Mouse (Mus musculus): Measurements from ENCODE around the gene Fnbp1. TPM values are rescaled to one million over a fixed set of nuclear protein-coding genes. Genes with fewer than 3 reads are reported as not detected.
"Not testable (repeated sequence)": the region's sequence is repeated elsewhere in the genome, so short reads cannot be mapped to it uniquely, and the experiment has no call there.

Gene Fnbp1
- 10 to 100 TPM; 50.0 to 53.4 TPM for total RNA-seq (2021)

GRCm38 (mm10) chr2:31141867-31142454 is at the start of gene Fnbp1:
Gene Fnbp1, minus strand, starts transcription at chr2:31142008.
- DNase-seq (ENCODE audit: low spot score), result peak; percentile 78
- intact Hi-C loops (cut with DNase I), result no loop called here

- intact Hi-C loops (cut with DNase I), result no loop called here
- no peak for DNase-seq (ENCODE audit: low spot score)
These were observed 47.8 kb upstream of the Fnbp1 start for GRCm38 (mm10) chr2:31189654-31190053.

- intact Hi-C loops (cut with DNase I), result no loop called here
- DNase-seq (ENCODE audit: low spot score), result no peak
These were observed 46.9 kb upstream of the Fnbp1 start for GRCm38 (mm10) chr2:31188691-31189090.

- intact Hi-C loops (cut with DNase I), result loop anchor here (5.0 kb wide), 1 partner anchor 157 kb away; no protein-coding TSS in a partner anchor
- DNase-seq (ENCODE audit: low spot score), result no peak
These were observed 42.0 kb upstream of the Fnbp1 start for GRCm38 (mm10) chr2:31183830-31184229.

GRCm38 (mm10) chr2:31182786-31183330 is 41.0 kb upstream of the Fnbp1 start:
- DNase-seq (ENCODE audit: low spot score), result no peak
- intact Hi-C loops (cut with DNase I), result loop anchor here (5.0 kb wide), 1 partner anchor 156 kb away; no protein-coding TSS in a partner anchor

GRCm38 (mm10) chr2:31180081-31180551 is 38.3 kb upstream of the Fnbp1 start:
- intact Hi-C loops (cut with DNase I), result loop anchor here (5.0 kb wide), 1 partner anchor 153 kb away; no protein-coding TSS in a partner anchor
- no peak for DNase-seq (ENCODE audit: low spot score)

GRCm38 (mm10) chr2:31179471-31179870 is 37.7 kb upstream of the Fnbp1 start:
- no peak for DNase-seq (ENCODE audit: low spot score)
- intact Hi-C loops (cut with DNase I), result no loop called here

- intact Hi-C loops (cut with DNase I); DNase-seq (ENCODE audit: low spot score): not testable (repeated sequence)
These were observed 36.8 kb upstream of the Fnbp1 start for GRCm38 (mm10) chr2:31178593-31178992.

GRCm38 (mm10) chr2:31173290-31173689 is 31.5 kb upstream of the Fnbp1 start:
- intact Hi-C loops (cut with DNase I), result no loop called here
- DNase-seq (ENCODE audit: low spot score), result no peak

- intact Hi-C loops (cut with DNase I), result no loop called here
- no peak for DNase-seq (ENCODE audit: low spot score)
These were observed 30.7 kb upstream of the Fnbp1 start for GRCm38 (mm10) chr2:31172536-31172935.

- intact Hi-C loops (cut with DNase I), result no loop called here
- DNase-seq (ENCODE audit: low spot score), result peak; percentile 16
These were observed 30.2 kb upstream of the Fnbp1 start for GRCm38 (mm10) chr2:31172001-31172400.

GRCm38 (mm10) chr2:31170164-31170563 is 28.4 kb upstream of the Fnbp1 start:
- no peak for DNase-seq (ENCODE audit: low spot score)
- intact Hi-C loops (cut with DNase I), result no loop called here

- DNase-seq (ENCODE audit: low spot score), result peak; percentile 51
- intact Hi-C loops (cut with DNase I), result no loop called here
These were observed 27.2 kb upstream of the Fnbp1 start for GRCm38 (mm10) chr2:31169001-31169400.

GRCm38 (mm10) chr2:31167571-31167970 is 25.8 kb upstream of the Fnbp1 start:
- intact Hi-C loops (cut with DNase I); DNase-seq (ENCODE audit: low spot score): not testable (repeated sequence)

- intact Hi-C loops (cut with DNase I), result no loop called here
- no peak for DNase-seq (ENCODE audit: low spot score)
These were observed 23.7 kb upstream of the Fnbp1 start for GRCm38 (mm10) chr2:31165529-31165928.

GRCm38 (mm10) chr2:31164841-31165455 is 23.1 kb upstream of the Fnbp1 start:
- intact Hi-C loops (cut with DNase I), result no loop called here
- peak; percentile 12 for DNase-seq (ENCODE audit: low spot score)

- intact Hi-C loops (cut with DNase I), result no loop called here
- no peak for DNase-seq (ENCODE audit: low spot score)
These were observed 21.7 kb upstream of the Fnbp1 start for GRCm38 (mm10) chr2:31163361-31164118.

- intact Hi-C loops (cut with DNase I), result no loop called here
- DNase-seq (ENCODE audit: low spot score), result no peak
These were observed 19.8 kb upstream of the Fnbp1 start for GRCm38 (mm10) chr2:31161620-31162019.

GRCm38 (mm10) chr2:31160147-31160920 is 18.5 kb upstream of the Fnbp1 start:
- intact Hi-C loops (cut with DNase I), result no loop called here
- no peak for DNase-seq (ENCODE audit: low spot score)

- no peak for DNase-seq (ENCODE audit: low spot score)
- intact Hi-C loops (cut with DNase I), result no loop called here
These were observed 15.0 kb upstream of the Fnbp1 start for GRCm38 (mm10) chr2:31156846-31157245.

All from heart, postnatal 25 days (tissue).